Mouse (Mus musculus) hindbrain, embryonic 15.5 days (tissue): ENCODE data around the gene Gm17651. TPM values are rescaled to one million over a fixed set of nuclear protein-coding genes. Genes with fewer than 3 reads are reported as not detected.

Source experiments
- ATAC-seq: fragments of 200-750 bp; cut with Nextera tagmentation; 2 replicates; pipeline ENCODE4 v1.8.0; 2017; ENCODE audit warnings: low read depth, moderate number of reproducible peaks, moderate TSS enrichment; ENCODE audit not compliant: low FRiP score
- H3K27ac ChIP-seq: fragments of 300-500 bp; sonication (generic); replicated peaks from 2 replicates; pipeline ENCODE4 v1.5.1; 2015; ENCODE audit warnings: mild to moderate bottlenecking, inconsistent platforms
- H3K27me3 ChIP-seq: fragments of 300-500 bp; sonication (generic); 2 replicates; pipeline ENCODE4 v1.6.1; 2015; ENCODE audit warnings: control low read depth, inconsistent platforms
- H3K36me3 ChIP-seq: fragments of 300-500 bp; sonication (generic); 2 replicates; pipeline ENCODE4 v1.6.1; 2015; ENCODE audit warnings: control low read depth, inconsistent platforms
- H3K4me1 ChIP-seq: fragments of 300-500 bp; sonication (generic); replicated peaks from 2 replicates; pipeline ENCODE4 v1.6.1; 2015; ENCODE audit warnings: control low read depth, inconsistent platforms
- H3K4me2 ChIP-seq: fragments of 300-500 bp; sonication (generic); 2 replicates; pipeline ENCODE4 v1.6.1; 2015; ENCODE audit warnings: moderate library complexity, mild to moderate bottlenecking, inconsistent platforms
- H3K4me3 ChIP-seq: fragments of 300-500 bp; sonication (generic); 2 replicates; pipeline ENCODE4 v1.5.1; 2015; ENCODE audit warnings: mild to moderate bottlenecking, inconsistent platforms
- H3K9ac ChIP-seq: fragments of 300-500 bp; sonication (generic); 2 replicates; pipeline ENCODE4 v1.6.1; 2015; ENCODE audit warnings: inconsistent platforms
- H3K9me3 ChIP-seq: fragments of 300-500 bp; sonication (generic); 2 replicates; pipeline ENCODE4 v1.6.1; 2016; ENCODE audit warnings: control low read depth, inconsistent platforms
- WGBS: fragments of 180-500 bp; shearing (Covaris S2); methylation state at CpG from one replicate; pipeline ENCODE4 v1.1.7; 2015; 5-methylcytosine and 5-hydroxymethylcytosine counted together
- polyA plus RNA-seq: library from polyadenylated mRNA; unstranded; fragments of >200 nt; fragmentation: Nextera tagmentation; extraction: Ambion mirVana; gene quantifications from 2 replicates; pipeline ENCODE4 v1.2.1, GENCODE M21; 2015

Gm17651 gene
- polyA plus RNA-seq, 1 experiment from 2014 or later: not detected

DNA sequence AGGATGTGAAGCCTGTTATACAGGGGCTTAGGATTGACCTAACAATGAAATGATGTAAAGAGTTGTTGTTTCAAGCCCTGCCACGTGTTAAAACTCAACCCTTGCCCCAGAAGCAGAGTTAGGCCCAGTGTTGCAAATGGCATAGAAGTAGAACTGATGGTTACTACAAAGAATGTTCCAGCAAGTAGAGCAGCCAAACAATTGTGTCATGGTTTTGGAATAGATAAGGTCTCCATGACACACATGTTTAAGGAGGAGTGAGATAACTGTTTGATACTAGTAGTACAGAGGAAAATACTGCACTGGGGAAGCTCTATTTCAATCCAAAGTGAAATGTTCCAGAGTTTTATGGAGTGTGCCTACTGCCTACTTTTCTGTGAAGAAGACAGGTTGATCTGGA lies 26.0 kb downstream of the Gm17651 start:
- Histone ChIP-seq H3K4me1 (no peaks in the 10 kb centered on the region), H3K27me3 (no peaks in the 10 kb centered on the region), H3K36me3 (no peaks in the 10 kb centered on the region), H3K27ac (no peak overlapping the region), H3K9me3 (no peaks in the 10 kb centered on the region), H3K9ac (no peak overlapping the region), H3K4me2 (no peak overlapping the region), H3K4me3 (no peak overlapping the region)
- ATAC-seq: no peak
- WGBS: 39% methylated on average over 1 of the region's 1 CpGs

DNA sequence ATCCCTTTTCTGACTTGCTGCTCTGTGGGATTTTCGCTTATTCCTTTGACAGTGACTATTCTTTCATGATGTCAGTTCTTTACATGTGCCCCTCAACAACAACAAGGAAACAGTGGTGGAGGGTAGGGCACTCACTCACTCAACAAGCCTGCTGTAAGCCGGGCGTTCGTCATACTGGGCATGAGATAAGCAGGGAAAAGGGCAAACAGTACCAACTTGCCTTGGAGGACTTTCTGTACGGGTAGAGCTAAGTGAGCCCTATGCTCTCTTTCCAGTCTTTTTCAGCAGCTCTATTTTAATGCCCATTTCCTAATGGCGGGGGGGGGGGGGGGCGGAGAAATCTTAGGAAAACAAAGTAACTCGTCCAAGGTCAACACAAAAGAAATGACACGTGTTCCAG lies 32.5 kb downstream of the Gm17651 start:
- H3K4me2 ChIP-seq: no peak overlapping the region
- no peak for ATAC-seq
- 86% methylated on average over 9 of the region's 9 CpGs for WGBS
- H3K36me3 ChIP-seq: no peaks in the 10 kb centered on the region
- no peak overlapping the region for H3K27ac ChIP-seq
- no peak overlapping the region for H3K4me3 ChIP-seq
- H3K9ac ChIP-seq: no peak overlapping the region
- H3K9me3 ChIP-seq: no peaks in the 10 kb centered on the region
- H3K4me1 ChIP-seq: no peaks in the 10 kb centered on the region
- no peaks in the 10 kb centered on the region for H3K27me3 ChIP-seq

DNA sequence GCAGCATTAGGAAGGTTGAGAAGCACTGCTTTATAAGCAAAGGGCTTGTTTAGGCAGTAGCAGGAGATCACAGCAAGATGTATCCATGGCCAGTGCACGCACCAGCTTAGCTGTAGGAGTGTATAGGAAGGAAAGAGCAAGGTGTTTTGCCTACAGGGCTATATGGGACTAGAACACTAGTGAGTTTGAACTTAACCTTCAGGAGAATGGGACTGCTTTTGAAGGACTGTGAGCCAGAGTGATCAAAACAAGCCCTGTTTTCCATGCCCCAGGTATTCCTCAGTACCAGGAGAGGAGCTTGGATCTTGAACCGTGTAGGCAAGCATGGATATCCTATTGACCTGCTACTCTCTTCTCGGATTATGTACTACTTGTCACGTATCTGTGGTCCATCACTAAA lies 33.1 kb downstream of the Gm17651 start:
- Histone ChIP-seq H3K36me3 (no peaks in the 10 kb centered on the region), H3K4me3 (no peak overlapping the region), H3K27me3 (no peaks in the 10 kb centered on the region), H3K4me2 (no peak overlapping the region), H3K9me3 (no peaks in the 10 kb centered on the region), H3K4me1 (no peaks in the 10 kb centered on the region), H3K27ac (no peak overlapping the region), H3K9ac (no peak overlapping the region)
- WGBS: 92% methylated on average over 4 of the region's 4 CpGs
- ATAC-seq: no peak

DNA sequence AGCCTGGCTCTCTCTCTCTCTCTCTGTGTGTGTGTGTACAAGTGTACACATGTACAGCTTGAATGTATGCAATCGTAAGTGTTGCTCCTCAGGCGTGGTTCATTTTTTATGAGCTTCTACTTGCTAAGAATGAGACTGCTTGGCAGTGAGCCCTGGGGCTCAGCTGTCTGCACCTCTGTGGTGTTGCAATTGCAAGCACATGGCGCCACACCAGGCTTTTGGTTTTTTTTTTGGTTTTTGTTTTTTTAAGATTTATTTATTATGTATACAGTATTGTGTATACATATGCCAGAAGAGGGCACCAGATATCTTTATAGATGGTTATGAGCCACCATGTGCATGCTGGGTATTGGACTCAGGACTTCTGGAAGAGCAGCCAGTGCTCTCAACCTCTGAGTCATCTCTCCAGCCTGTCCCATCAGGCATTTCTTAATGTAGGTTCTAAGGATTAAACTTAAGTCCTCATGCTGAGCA lies 40.2 kb downstream of the Gm17651 start:
- Histone ChIP-seq H3K4me3 (no peak overlapping the region), H3K27me3 (no peaks in the 10 kb centered on the region), H3K9me3 (no peaks in the 10 kb centered on the region), H3K4me2 (no peak overlapping the region), H3K4me1 (no peaks in the 10 kb centered on the region), H3K36me3 (no peaks in the 10 kb centered on the region), H3K9ac (no peak overlapping the region), H3K27ac (no peak overlapping the region)
- 67% methylated on average over 3 of the region's 3 CpGs for WGBS
- ATAC-seq: no peak

DNA sequence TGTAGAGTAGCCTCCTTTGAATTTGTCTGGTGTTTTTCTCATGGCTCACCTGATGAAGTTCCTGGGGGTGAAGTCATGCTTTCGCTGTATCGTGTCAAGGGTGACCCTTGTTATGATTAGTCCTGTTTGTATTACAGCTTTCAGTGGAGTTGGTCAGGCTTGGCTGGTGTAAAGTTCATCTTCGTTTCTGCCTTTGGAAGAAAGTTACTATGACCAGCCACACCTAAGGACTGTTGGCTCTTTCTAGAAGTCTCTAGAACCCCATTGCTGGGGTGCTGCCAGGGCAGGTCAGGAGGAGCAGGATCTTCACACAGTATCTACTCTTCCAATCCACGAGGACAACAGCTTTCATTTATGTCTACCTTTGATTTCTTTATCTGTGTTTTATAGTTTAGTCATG lies 41.0 kb downstream of the Gm17651 start:
- H3K9ac ChIP-seq: no peak overlapping the region
- H3K4me2 ChIP-seq: no peak overlapping the region
- no peaks in the 10 kb centered on the region; the same call in 1 of the 2 replicates for H3K4me1 ChIP-seq
- no peak for ATAC-seq
- no peak overlapping the region for H3K27ac ChIP-seq
- no peak overlapping the region for H3K4me3 ChIP-seq
- H3K36me3 ChIP-seq: no peaks in the 10 kb centered on the region
- no peaks in the 10 kb centered on the region for H3K27me3 ChIP-seq
- H3K9me3 ChIP-seq: no peaks in the 10 kb centered on the region
- 88% methylated on average over 4 of the region's 4 CpGs for WGBS

GRCm38 (mm10) chr3:97631258-97631860 lies 43.1 kb downstream of the Gm17651 start:
- H3K27ac ChIP-seq: no peak overlapping the region
- no peak for ATAC-seq
- no peak overlapping the region for H3K4me3 ChIP-seq
- no peaks in the 10 kb centered on the region for H3K36me3 ChIP-seq
- no peaks in the 10 kb centered on the region for H3K27me3 ChIP-seq
- H3K9me3 ChIP-seq: no peaks in the 10 kb centered on the region
- no peak overlapping the region for H3K4me2 ChIP-seq
- H3K9ac ChIP-seq: no peak overlapping the region
- no peaks in the 10 kb centered on the region; the same call in 1 of the 2 replicates for H3K4me1 ChIP-seq
- WGBS: 89% methylated on average over 8 of the region's 8 CpGs

DNA sequence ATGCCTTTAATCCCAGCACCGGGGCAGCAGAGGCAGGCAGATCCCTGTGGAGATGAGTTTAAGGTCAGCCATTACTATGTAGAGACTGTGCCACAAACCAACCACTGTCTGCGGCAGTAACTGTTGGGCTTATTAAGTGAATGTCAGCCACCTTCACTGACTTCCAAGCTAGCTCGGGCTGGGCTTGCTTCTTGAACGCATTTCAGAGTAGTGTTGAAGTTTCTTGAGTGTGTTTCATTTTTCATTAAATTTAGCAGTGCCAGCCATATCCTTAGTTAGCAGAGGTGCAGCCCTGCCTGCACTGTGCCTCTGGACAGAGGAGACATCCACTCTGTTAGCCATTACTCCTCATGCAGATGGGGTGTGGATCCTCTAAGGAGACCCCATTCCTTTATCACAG lies 43.7 kb downstream of the Gm17651 start:
- Histone ChIP-seq H3K27me3 (no peaks in the 10 kb centered on the region), H3K4me1 (no peaks in the 10 kb centered on the region; the same call in 1 of the 2 replicates), H3K27ac (no peak overlapping the region), H3K4me3 (no peak overlapping the region), H3K36me3 (no peaks in the 10 kb centered on the region), H3K9ac (no peak overlapping the region), H3K4me2 (no peak overlapping the region), H3K9me3 (no peaks in the 10 kb centered on the region)
- WGBS: 96% methylated on average over 4 of the region's 4 CpGs
- no peak for ATAC-seq

- H3K36me3 ChIP-seq: no peaks in the 10 kb centered on the region
- H3K27me3 ChIP-seq: no peaks in the 10 kb centered on the region
- no peaks in the 10 kb centered on the region; the same call in 1 of the 2 replicates for H3K4me1 ChIP-seq
- H3K9ac ChIP-seq: no peak overlapping the region
- WGBS: 84% methylated on average over 4 of the region's 4 CpGs
- H3K27ac ChIP-seq: no peak overlapping the region
- no peak overlapping the region for H3K4me2 ChIP-seq
- no peak overlapping the region for H3K4me3 ChIP-seq
- H3K9me3 ChIP-seq: no peaks in the 10 kb centered on the region
- ATAC-seq: no peak
These were observed 44.6 kb downstream of the Gm17651 start for GRCm38 (mm10) chr3:97629941-97630340.

DNA sequence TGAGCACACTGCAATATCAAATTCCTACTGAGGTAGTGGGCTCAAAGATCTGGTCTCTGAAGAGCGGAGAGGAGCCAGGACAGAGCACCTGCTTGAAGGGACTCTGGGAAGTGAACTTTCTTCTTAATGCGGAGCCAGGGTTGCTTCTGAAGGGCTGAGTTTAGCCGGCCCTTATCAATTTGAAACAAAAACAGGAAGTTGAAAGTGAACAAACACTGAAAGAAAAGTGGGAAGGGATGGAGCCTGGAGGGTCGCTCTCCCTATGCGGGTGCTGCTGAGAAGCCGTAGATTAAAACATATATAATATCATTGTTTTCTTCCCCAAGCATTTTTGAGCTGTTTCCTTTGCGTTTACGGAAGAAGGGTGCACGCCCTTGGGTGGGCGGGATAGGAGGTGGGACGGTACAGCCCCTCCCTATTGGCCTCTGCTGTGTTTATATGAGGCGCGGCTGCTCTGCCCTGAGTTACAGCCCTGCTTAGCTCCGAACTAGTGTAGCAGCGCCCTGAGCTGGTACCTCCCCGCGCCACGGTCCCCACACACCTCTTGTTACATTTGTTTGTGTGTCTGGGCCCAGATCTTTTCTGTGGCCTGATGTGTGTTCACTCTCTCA lies 46.0 kb downstream of the Gm17651 start, which contains the start of gene Fmo5:
TSS of gene Fmo5 (plus strand) at position 414 of the 611 bp plus-strand sequence.
- H3K9ac ChIP-seq: 0 out of 2 replicates have a peak within 1 kb of the TSS, but pooled peaks have one; percentile 11
- peak within 1 kb of the TSS; percentile 52 for H3K4me2 ChIP-seq
- H3K9me3 ChIP-seq: no peaks in the 10 kb centered on the region
- peak within 1 kb of the TSS; percentile 26 for H3K4me3 ChIP-seq
- H3K4me1 ChIP-seq: no peaks in the 10 kb centered on the region; the same call in 1 of the 2 replicates
- no peaks in the 10 kb centered on the region for H3K36me3 ChIP-seq
- ATAC-seq: no peak
- no peak within 1 kb of the TSS for H3K27ac ChIP-seq
- WGBS: 8% methylated on average over 18 of the region's 18 CpGs
- no peaks in the 10 kb centered on the region for H3K27me3 ChIP-seq

- no peak overlapping the region for H3K9ac ChIP-seq
- H3K27ac ChIP-seq: no peak overlapping the region
- WGBS: 81% methylated on average over 7 of the region's 7 CpGs
- H3K4me1 ChIP-seq: no peaks in the 10 kb centered on the region; the same call in 1 of the 2 replicates
- H3K4me2 ChIP-seq: no peak overlapping the region; the same call in 1 of the 2 replicates
- H3K36me3 ChIP-seq: no peaks in the 10 kb centered on the region
- no peaks in the 10 kb centered on the region for H3K9me3 ChIP-seq
- H3K27me3 ChIP-seq: no peaks in the 10 kb centered on the region
- no peak overlapping the region for H3K4me3 ChIP-seq
- ATAC-seq: no peak
These were observed 46.6 kb downstream of the Gm17651 start for GRCm38 (mm10) chr3:97627893-97628292.

DNA sequence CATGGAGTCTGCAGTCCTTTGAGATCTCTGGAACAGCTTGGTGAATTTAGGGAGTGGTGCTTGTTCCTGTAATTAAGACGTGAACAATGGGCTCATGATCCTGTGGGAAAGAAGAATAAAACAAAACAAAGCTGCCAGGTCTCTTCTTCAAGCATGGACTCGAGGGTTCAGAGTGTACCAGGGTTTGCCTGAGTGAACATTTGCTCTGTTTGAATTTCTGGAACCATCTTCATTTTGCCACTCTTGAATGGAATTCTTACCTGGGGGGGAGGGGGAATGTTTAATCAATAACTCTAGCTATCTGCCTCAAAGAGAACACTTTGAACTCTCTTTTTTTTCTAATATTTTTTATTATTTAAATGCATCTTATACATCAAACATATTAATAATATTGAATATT lies 49.9 kb downstream of the Gm17651 start:
- Histone ChIP-seq H3K9ac (no peak overlapping the region), H3K9me3 (no peaks in the 10 kb centered on the region), H3K27me3 (no peaks in the 10 kb centered on the region), H3K4me2 (no peak overlapping the region), H3K36me3 (no peaks in the 10 kb centered on the region), H3K4me3 (no peak overlapping the region), H3K4me1 (no peaks in the 10 kb centered on the region; the same call in 1 of the 2 replicates), H3K27ac (no peak overlapping the region)
- WGBS: 47% methylated on average over 2 of the region's 2 CpGs
- ATAC-seq: no peak
